Mouse (Mus musculus) embryo, embryonic 10.5 days (tissue): Measurements from ENCODE around the gene Itpr1.

Experiments
- DNase-seq: peaks from one replicate; pipeline ENCODE4 v3.0.0-alpha.2; 2015; ENCODE audit warnings: low spot score

The Itpr1 gene

DNA sequence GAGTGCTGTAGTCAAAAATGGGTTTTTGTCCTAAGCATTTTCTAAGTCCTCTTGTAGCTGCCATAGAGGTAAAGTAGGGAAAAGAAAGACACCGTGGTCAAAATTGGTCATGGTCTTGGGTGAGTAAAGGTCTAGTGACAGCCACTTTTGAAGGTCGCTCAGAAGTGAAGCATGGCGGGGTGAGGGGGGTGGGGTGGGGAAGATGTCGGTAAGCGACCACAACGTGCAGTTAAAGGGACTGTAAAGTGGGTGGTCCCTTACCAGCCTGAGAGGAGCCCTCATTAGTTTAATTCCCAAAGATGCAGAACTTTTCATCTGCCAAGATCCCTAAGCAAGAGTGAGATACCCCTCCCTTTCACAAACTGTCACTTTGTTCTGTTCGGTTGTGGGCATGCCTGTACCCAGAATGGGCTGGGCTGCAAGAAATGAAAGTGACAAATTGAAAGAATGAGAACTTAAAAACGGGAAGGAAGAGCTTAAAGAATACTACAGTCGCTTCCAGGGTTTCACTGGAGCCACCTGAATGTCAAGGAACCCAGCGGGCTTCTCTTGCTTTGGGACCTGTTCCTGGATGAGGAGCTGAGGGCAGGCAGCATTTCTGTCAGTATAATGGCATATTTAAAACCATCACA lies 1.5 kb downstream of the Itpr1 start:
- DNase-seq = no peak

DNA sequence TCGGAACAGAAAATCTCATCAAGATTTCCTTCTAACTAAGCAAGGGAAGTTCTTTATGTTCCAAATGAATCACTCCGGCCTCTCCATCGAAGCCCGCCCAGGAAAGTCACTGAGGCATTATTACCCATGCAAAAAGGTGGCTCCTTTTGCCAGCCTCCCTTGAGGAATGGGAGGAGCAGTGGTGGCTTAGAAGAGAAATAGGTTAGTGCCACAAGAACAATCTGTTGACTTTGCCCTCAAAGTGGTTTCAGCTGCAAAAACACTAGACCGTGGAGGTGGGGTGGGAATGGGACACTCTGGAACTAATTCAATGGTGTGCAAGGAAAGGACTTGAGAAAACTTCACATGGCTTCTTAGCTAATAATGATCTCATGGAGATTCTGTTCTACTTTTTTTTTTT lies 3.2 kb downstream of the Itpr1 start:
- no peak for DNase-seq

GRCm38 (mm10) chr6:108216832-108217231 lies 3.9 kb downstream of the Itpr1 start:
- no peak for DNase-seq

DNA sequence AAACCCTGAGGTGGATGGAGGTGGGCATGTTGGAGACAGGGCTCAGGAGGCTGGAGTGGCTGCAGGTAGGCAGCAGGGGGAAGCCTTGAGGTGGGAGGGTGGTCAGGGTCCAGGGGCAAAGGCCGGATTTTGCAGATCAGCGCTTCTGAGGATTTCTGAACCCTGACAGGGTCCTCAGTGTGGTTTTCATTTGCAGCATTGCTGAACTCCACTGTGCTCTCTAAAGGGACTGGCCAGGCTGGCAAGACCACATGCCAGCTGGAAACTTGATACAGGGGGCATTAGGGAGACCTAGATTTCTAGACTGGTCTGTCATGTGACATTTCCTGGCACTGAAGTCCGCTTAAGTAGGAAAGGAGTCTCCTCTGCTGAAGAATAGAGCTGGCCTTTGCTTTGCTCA lies 5.1 kb downstream of the Itpr1 start:
- no peak for DNase-seq

DNA sequence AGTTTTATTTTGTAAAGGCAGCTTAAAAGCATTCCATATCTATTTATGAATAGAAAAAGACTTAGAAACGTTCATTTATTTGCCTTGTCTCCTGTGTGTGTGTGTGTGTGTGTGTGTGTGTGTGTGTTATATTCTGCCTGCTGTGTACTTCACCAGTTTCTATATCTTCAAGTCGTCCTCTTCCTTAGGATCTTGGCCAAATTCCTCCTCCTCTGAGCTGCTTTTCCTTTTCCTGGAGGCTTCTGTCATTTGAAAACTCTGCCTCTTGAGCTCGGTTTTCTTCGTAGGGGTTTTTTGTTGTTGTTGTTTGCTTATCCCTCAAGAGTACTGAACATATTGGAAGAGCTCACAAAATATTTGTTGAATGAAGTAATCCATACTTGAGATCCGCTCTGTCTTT lies 9.5 kb downstream of the Itpr1 start:
- DNase-seq = no peak

- no peak for DNase-seq
These were observed 10.0 kb downstream of the Itpr1 start for GRCm38 (mm10) chr6:108222875-108223274.

GRCm38 (mm10) chr6:108224361-108224760 lies 11.5 kb downstream of the Itpr1 start:
- DNase-seq = no peak

GRCm38 (mm10) chr6:108225027-108225426 lies 12.1 kb downstream of the Itpr1 start:
- no peak for DNase-seq

- DNase-seq = peak; percentile 34
These were observed 13.3 kb downstream of the Itpr1 start for GRCm38 (mm10) chr6:108226230-108226629.

DNA sequence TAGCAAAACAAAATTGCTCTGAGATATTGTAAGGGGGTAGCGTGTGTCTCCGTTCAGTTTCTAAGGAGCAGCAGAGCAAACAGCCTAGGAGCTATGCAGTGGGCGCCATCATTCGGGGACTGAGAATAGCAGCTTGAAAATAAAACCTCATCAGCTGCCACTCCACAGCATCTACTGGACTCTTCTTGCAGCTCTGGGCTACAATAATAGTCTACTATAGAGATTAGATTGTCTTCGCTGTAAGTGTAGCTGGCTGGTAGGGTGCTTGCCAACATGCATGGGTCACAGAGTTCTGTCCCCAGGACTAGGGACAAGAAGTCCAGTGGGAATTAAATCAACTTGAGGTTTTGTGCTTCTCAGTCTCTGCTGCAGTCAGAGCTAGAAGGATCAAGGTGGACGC lies 14.6 kb downstream of the Itpr1 start:
- DNase-seq = no peak

GRCm38 (mm10) chr6:108228048-108228447 lies 15.2 kb downstream of the Itpr1 start:
- DNase-seq = no peak

- no peak for DNase-seq
These were observed 15.7 kb downstream of the Itpr1 start for GRCm38 (mm10) chr6:108228601-108229000.

DNA sequence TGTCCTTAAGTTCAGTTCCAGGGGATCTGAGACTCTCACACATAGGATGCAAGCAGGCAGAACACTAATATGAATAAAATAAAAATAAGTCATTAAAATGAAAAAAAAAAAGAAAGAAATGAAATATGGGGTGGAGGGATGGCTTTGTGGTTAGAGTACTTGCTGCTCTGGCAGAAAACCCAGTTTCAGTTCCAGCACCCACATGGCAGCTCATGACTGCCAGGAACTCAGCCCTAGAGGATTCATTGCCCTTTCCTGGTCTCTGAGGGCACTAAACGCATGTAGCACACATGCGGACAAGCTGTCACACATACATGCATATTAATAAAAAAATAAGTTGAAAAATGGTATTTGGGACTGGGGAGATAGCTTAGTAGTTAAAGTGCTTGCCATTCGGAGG lies 17.7 kb downstream of the Itpr1 start:
- no peak for DNase-seq

DNA sequence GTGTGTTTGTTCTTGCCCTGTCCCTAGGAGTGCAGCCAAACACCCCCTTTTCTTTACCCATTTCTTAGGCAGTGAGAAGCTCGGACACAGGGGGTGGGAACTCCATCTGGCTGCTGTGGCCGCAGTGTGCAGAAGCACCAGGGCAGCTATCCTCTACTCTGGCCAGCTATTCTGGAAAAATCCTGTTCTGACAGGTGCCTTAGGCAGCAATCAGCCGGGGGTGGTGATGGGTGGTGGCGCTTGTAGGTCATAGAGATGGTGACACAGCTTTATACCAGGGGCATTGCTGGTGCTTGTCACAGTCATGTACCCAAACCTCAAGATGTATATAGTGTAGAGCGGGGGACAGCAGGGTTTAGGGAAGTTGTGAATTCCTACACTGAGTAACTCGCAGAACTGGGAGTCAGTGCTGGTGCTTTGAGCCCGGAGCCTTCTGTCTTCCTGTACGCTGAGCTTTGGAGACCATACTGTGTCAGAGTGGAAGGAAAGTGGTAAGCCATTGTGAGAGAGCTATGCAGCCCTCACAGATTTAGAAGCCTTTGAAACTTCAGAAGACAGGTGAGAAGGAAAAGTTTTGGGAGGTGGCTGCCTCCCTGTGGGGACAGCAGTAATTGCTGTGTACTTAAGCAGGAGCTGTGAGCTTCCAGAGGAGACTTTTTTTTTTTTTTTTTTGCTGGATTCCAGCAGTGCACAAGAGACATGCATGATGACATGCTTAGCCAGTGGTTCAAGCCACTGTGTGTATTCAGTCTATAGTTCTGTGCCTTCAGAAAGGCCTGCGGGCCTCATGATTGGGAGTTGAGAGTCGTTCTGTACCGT lies 19.2 kb downstream of the Itpr1 start:
- no peak for DNase-seq

DNA sequence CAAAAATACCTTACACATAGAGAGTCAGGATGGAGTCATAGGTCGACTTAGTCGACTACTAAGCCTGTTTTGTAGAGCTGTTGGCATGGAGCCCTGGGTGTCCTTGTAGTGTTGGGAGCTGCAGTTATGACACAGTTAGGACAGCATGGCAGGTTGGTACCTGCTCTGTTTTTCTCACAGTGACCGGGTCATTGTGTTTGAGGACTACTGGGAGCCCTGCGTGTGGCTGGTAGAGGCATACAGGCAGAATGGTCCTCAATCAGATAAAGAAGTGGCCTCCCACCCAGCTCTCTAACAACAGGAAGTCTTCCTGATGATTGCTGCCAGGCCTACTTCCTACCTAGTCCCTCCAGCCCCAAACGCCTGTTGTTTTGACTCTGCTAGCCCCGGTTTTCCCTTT lies 20.2 kb downstream of the Itpr1 start:
- DNase-seq = no peak

GRCm38 (mm10) chr6:108234536-108234935 lies 21.6 kb downstream of the Itpr1 start:
- DNase-seq = no peak

DNA sequence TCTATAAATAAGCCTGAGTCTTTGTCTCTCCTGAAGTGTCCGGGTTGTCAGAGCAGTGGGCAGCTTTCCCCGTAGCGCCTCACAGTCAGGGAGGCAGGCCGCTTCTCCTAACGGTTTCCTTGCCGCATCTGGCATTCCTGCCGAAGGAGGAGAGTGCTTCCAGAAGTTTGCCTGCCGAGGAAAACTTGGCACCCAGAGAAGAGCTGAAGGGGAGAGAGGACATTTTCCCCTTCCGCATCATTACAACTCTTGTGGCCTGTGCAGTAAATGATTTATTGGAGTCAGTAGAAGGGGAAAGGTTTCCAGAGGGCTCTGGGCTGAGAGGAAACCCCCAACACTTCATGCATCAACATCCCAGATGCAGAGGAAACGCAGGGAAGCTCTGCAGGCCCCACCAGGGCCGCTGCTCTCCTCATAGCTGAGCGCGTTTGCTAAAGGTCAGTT lies 22.8 kb downstream of the Itpr1 start:
- peak; percentile 60 for DNase-seq

- DNase-seq = no peak
These were observed 23.6 kb downstream of the Itpr1 start for GRCm38 (mm10) chr6:108236411-108236921.

DNA sequence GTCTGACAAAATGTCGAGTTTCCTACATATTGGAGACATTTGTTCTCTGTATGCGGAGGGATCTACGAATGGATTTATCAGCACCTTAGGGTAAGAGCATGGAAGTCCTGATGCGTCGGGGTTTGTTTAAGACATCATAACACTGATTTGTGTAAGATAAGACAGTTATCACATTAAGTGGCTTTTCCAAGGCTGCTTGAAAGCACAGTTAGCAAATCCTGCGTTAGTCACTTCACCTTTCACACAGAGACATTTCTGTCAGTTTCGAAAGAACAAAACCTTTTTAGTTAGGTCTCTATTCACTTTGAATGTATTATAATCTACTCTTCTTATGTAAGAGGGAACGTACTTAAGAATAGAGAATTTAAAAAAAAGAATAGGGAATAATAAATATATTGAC lies 24.1 kb downstream of the Itpr1 start:
- DNase-seq = no peak

DNA sequence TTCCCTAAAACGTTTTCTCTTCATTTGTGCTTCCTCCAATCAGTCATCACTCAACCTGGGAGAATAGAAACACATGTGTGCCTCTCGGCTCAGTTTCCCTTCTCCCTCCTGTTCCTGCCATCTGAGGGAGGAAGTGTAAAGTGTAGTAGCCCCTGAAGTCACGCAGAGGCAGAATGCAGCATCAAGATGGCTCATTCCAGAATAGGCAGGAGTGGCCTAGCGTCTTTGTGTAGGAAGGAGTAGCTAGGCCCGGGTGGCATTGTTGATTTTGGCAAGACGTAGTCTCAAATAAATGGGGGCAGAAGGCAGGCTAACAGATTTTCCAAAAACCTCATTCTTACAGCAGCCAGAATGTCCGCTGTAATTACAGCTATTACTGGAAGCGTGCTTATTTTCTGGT lies 24.7 kb downstream of the Itpr1 start:
- DNase-seq = no peak

DNA sequence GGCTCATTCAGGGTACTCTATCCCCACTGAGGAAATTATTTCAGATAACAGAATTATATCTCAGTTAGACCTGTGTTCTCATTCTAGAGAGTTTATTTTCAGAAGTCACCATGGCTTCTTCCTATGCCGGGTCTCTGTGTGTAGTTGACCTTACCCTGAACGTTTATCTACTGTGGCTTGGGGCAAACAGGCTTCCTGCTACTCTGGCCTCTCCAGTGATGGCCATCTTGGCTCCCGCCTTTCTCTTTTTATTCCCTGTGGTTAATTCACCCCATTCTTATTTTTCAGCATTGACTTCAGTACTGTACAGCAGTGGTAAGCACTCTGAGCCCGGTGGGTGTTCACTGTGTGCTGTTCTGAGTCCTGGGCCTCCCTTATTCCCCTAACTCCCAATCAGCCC lies 25.1 kb downstream of the Itpr1 start:
- DNase-seq = no peak

DNA sequence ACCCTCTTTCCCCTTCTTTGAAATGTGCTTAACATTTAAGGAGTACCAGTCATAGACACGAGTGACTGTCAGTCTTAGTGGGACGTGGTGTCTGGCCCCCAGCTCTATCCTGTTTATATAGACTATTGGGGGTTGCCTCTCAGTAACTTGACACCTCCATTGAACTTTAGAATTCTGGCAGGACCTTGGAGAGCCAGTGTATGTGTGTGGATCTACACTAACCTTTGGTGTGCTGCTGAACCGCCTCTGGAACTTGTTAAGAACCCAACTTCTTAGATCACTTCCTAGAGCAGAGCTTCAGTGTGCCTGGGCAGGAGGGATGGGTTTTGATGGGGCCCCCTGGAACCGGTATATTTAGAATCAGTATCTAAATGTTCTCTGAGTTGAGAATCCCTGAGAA lies 26.2 kb downstream of the Itpr1 start:
- no peak for DNase-seq

- DNase-seq = no peak
These were observed 27.1 kb downstream of the Itpr1 start for GRCm38 (mm10) chr6:108240004-108240403.

DNA sequence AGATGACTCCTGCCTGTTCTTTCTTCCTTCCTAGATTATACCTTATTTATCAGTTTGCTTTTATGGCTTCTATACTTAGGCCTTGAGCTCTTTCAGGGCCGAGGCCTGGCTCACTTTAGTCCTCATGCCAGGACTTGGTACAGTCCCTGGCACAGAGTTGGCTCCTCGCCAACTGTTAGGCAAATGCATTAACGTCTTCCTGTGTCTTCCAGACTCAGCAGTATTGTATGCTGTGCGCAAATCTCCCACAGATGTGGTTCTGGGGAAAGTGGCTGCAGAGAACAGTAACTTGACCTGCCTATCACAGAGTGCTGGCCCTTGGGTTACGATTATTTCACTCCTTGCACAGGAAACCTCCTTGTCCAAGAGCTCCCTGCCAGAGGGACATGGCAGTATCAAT lies 27.9 kb downstream of the Itpr1 start:
- no peak for DNase-seq
